Mouse (Mus musculus) fibroblast of lung, adult 2 months (primary cell): ENCODE measurements at regions not wholly inside any gene's neighbourhood (a gene's known extent, or its start where the extent isn't known, plus 50 kb on each side); places are given as distances from the start of the nearest gene placed in this dataset.

ENCODE experiments used
- DNase-seq: peaks from one replicate; pipeline ENCODE4 v3.0.0-alpha.2; 2011; ENCODE audit warnings: low read depth

- no peak for DNase-seq
These were observed 112.9 kb upstream of the Kitl start for GRCm38 (mm10) chr10:99902280-99903231.

GRCm38 (mm10) chr10:99900955-99901835 lies 114.2 kb upstream of the Kitl start:
- DNase-seq: no peak

- DNase-seq: no peak
These were observed 121.4 kb upstream of the Kitl start for GRCm38 (mm10) chr10:99893999-99894398.

- no peak for DNase-seq
These were observed 123.5 kb upstream of the Kitl start for GRCm38 (mm10) chr10:99891899-99892298.

GRCm38 (mm10) chr10:99881901-99882300 lies 122.4 kb upstream of the Csl start:
- DNase-seq: no peak

- no peak for DNase-seq
These were observed 119.9 kb upstream of the Csl start for GRCm38 (mm10) chr10:99879362-99879761.

GRCm38 (mm10) chr10:99864711-99865110 lies 105.3 kb upstream of the Csl start:
- DNase-seq: no peak

GRCm38 (mm10) chr10:99860322-99861089 lies 101.0 kb upstream of the Csl start:
- no peak for DNase-seq

- DNase-seq: no peak
These were observed 84.7 kb upstream of the Csl start for GRCm38 (mm10) chr10:99844110-99844509.

- no peak for DNase-seq
These were observed 81.8 kb upstream of the Csl start for GRCm38 (mm10) chr10:99841167-99841843.

GRCm38 (mm10) chr10:99840179-99840876 lies 80.9 kb upstream of the Csl start:
- no peak for DNase-seq

- DNase-seq: no peak
These were observed 77.5 kb upstream of the Csl start for GRCm38 (mm10) chr10:99836835-99837412.

- no peak for DNase-seq
These were observed 75.6 kb upstream of the Csl start for GRCm38 (mm10) chr10:99834905-99835633.

GRCm38 (mm10) chr10:99829974-99830373 lies 70.5 kb upstream of the Csl start:
- no peak for DNase-seq

- no peak for DNase-seq
These were observed 68.0 kb upstream of the Csl start for GRCm38 (mm10) chr10:99827476-99827875.

- DNase-seq: no peak
These were observed 66.4 kb upstream of the Csl start for GRCm38 (mm10) chr10:99825881-99826280.

- no peak for DNase-seq
These were observed 52.7 kb upstream of the Csl start for GRCm38 (mm10) chr10:99812069-99812650.

- DNase-seq: no peak
These were observed 52.0 kb upstream of the Csl start for GRCm38 (mm10) chr10:99811430-99811829.
